Mouse (Mus musculus) 3134 (cell line): ENCODE data around the gene Tas2r108.

Experiments
- DNase-seq: peaks from one replicate; pipeline ENCODE4 v3.0.0-alpha.2; 2011; ENCODE audit warnings: low spot score; ENCODE audit not compliant: insufficient read length; ENCODE audit errors: extremely low read depth

The Tas2r108 gene

DNA sequence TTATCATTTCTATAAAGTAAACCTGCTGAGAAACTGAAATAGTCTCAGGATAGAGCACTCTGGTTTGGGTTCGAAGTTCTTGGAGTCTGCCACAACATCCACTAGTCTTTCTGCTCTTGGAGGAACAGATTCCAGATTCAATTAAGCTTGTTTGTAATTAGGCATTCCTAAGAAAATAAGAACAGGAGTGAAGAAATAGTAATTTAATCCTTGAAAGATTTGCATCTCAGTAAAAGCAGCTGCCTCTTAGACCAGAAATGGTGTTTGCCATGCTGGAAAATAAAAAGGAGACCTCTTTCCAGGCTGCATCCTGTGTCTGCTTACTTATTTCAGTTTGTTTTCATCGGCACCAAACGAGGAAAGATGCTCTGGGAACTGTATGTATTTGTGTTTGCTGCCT, at the start of gene Tas2r108:
Tas2r108 (plus strand) TSS at position 301 of the 400 bp plus-strand sequence.
- DNase-seq, result no peak

- DNase-seq, result no peak
These were observed 44.7 kb upstream of the Tas2r108 start for GRCm38 (mm10) chr6:40448626-40449025.

DNA sequence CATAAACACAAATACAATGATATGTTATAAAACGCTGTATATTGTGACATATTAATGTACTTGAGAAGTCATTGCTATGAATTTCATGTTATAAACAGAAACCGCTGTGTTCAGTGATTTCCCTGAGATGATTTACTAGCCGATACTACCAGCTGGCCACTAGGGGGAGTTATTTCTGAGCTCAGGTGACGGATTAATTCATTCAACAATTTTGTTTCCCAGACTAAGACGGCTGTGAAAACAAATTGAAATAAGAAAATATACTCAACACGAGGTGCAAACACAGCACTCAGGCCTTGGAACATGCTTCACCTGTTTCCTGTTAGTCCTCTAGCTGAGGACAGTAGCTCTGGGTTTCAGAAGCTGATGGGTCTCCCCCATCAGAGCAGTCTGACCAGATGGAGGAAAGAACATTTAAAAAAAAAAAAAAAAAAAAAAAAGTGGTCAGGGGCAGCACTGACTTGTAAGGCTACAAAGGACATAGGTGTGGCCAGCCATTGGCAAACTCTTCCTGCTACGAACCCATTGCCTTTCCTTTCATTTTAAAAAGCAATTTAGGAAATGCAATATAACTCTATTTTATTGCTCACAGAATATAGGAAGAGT, 38.8 kb upstream of the Tas2r108 start:
- no peak for DNase-seq

GRCm38 (mm10) chr6:40465710-40466109, 27.6 kb upstream of the Tas2r108 start:
- no peak for DNase-seq

DNA sequence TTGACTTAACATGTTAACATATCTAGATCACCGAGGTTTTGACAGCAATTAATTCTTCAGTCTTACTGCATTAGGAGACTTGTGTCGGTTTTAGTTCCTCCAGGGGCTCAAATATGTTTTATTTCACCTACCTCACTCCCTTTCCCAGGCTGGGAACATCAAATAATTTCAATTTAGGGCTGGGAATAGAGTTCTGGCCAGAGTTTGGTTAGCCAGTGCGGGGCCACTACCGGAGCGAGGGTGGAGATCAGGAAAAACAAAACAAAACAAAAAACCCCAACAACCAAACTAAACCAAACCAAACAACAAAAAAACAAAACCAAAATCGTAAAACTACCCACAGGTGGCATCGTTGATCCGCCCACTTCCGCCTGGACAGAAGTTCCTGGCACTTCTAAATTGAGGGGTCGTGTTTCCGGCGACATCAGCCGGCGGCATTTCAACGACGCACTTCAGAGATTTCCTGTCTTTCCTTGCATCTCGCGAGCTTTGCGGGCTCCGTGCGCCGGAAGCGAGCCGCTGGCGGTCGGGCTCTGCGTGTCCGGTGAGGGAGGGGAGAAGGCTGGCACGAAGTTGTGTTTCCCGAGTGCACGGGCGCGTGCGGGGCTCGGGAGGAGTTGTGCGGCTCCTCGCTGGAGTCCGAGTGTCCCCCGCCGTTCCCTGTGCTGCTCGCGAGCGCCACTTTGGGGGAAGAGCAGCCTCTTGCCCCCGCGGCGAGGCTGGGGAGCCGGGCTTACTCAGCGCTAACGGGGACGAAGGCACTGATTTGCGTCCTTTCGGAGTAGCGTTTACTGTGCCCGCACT, 22.2 kb upstream of the Tas2r108 start, which contains the start of gene Ssbp1:
Ssbp1 (plus strand) TSS at position 437 of the 804 bp plus-strand sequence.
- peak; percentile 87 for DNase-seq

- DNase-seq, result peak; percentile 1
These were observed 21.7 kb upstream of the Tas2r108 start for GRCm38 (mm10) chr6:40471720-40472010.

GRCm38 (mm10) chr6:40476132-40476531, 17.2 kb upstream of the Tas2r108 start:
- no peak for DNase-seq

GRCm38 (mm10) chr6:40479705-40480104, 13.6 kb upstream of the Tas2r108 start:
- DNase-seq, result no peak

GRCm38 (mm10) chr6:40482318-40482717, 11.0 kb upstream of the Tas2r108 start:
- DNase-seq, result no peak

GRCm38 (mm10) chr6:40490933-40491332, 2.4 kb upstream of the Tas2r108 start, which contains the start of gene Tas2r137:
Gene Tas2r137, plus strand, starts transcription at chr6:40491233.
- DNase-seq, result no peak

DNA sequence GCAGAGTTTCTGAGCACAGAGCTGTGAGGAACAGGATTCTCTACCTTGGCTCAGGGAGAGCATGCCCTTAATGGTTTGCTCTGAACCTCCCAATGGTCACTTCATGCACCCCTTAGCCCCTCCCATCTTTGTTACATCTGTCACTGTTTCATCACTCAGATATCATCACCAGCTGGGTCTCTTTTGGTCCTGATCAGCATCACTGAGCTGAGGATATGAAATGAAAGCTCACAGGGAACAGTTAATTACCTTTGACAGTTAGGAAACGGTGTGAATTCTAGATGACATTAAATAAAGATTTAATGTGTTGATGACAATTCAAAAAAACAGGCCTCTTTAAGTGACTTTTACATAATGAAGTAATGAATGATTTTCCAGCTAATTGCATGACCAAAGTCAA, 26.1 kb downstream of the Tas2r108 start, which contains the start of gene Prss37:
Prss37 (minus strand) TSS at position 101 of the 400 bp plus-strand sequence.
- DNase-seq, result no peak
